Mouse (Mus musculus) fat pad, adult 2 months (tissue): ENCODE measurements around the gene Naa25.

ENCODE experiments used
- DNase-seq: peaks from one replicate; pipeline ENCODE4 v3.0.0-alpha.2; 2011; ENCODE audit warnings: low read depth, low spot score; ENCODE audit errors: extremely low read depth

The Naa25 gene

DNA sequence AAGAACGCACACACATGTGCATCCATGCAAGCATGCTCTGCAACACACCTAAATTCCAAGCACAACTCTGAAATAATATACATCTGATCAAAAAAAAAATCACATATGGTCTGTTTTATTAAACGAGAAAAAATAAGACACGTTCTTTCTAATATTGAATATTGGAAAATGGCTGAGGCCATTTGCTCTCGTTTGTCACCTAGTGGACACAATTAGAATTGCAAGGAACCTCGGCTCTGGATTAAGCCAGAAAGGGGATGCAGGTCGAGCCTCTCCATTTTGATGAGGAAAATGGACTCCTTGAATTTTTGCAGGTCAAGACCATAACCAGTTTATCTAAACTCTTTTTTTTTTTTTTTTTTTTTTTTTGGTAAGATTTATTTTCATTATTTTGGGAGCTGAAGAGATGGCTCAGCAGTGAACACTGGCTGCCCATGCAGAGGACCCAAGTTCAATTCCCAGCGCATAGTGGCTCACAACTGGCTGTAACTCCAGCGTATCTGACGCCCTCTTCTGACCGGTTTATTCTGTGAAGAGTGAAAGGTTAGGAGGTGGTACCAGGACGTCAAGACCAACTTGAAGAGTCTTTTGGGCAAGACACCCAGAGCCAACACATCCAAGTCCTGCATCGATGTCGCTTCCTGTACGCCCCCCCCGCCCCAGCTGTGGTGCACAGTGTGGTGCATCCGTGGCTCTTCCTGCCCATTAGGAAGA lies 4.9 kb upstream of the Naa25 start:
- DNase-seq = no peak

DNA sequence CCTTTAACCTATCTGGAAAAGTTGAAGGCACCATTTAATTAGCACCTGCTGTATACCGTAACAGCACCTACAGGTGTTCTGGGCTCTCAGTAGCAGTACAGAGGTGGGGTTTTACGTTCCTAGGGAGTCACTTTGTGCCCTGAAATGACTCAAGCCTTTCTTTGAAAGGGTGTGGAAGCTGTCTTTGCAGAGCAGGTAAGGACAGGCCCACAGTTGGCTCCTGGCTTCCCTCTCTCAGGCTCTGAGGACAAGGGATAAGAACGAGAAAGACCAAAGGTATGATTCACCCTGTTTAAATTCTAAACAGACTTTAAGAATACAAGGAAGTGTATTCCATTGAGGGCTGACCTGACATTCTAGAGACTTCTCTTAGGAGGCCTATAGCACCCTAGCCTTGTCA lies 4.3 kb upstream of the Naa25 start:
- DNase-seq = no peak

DNA sequence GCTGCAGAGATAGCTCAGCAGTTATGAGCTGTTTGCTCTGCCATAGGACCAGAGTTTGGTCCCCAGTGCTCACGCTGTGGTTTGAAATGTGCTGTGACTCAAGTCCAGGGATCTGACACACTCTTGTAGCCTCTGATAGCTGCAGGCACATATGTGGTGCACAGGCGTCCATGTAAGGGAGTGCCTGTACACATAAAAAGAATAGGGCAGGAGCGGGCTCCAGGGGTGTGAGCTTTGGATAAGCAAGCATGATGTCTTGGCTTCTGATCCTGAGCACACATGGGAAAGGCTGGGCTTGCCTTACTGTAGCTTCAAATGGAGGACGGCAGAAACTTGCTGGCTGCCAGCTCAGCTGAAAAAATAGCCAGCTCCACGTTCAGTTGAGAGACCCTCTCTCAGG lies 2.1 kb upstream of the Naa25 start:
- no peak for DNase-seq

DNA sequence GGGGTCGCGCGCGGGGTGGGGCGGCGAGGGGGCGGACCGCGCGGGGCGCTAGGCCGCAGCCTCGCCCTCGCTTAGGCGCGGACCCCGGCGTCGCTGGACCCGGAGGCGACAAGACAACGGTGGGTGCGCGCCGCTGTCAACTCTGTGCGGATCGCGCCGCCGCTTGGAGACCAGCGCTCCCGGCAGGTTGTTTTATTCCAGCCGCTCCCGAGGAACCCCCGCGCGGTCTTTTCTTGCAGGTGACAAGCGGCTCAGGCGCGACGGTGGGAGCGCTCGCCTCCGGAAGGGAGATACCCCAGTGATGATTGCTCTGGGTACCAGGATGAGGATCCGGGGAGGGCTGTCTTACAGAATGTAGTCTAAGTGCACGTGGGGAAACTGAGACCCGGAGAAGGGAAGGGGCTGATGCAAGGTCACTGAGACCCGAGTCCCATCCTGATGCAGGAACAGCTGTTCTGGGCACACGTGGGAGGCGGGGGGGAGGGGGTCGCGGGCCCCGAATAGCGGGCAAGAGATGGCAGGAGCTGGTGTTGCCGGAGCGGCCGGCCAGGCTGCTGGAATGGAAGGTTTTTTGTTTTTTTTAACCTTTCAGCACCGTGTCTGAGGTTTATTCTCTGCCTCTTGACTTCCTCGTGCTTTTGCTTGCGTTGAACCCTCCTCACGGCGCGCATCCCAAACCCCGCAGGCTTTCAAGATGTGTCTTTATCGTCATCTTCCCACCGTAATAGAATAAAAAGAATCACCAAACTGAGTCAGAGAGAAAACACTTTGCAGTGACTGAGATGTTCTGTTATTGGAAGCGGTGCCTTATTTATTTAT lies 619 bp downstream of the Naa25 start:
- no peak for DNase-seq

DNA sequence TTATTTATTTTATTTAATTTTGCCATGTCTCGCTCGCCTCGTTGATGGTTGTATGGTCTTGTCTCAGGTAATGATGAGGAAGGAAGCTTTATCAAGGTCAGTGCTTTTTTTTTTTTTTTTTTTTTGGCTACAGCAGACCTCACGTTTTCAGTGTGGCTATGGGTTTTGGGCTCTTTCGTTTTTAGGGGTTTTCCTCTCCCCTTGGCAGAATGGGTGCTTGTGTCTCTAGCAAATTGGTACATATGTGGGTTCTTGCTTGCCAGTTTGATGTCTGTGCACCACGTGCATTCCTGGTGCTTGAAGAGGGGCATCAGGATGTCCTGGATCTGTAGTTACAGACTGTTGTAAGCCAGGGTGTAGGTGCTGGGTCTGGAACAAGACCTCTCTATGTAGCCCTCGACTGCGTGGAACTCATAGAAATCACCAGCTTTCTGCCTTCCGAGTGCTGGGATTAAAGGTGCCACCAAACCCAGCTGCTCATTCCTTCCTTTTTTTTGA lies 1.3 kb downstream of the Naa25 start:
- no peak for DNase-seq

DNA sequence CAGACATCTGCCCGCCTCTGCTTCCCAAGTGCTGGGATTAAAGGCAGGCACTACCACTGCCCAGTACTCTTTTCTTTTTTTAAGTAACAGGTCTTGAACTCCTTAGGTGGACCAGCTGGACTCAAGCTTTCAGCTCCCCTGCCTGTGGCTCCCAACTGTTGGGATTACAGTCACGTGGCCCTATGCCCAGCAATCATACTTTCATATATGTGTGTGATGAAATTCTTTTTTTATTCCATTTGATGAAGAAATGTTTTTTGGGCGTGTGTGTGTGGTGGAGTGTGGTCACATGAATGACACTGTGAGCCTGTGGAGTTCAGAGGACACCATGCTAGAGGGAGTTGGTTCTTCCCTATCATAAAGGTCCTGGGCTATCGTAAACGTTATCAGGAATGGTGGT lies 1.8 kb downstream of the Naa25 start:
- no peak for DNase-seq

DNA sequence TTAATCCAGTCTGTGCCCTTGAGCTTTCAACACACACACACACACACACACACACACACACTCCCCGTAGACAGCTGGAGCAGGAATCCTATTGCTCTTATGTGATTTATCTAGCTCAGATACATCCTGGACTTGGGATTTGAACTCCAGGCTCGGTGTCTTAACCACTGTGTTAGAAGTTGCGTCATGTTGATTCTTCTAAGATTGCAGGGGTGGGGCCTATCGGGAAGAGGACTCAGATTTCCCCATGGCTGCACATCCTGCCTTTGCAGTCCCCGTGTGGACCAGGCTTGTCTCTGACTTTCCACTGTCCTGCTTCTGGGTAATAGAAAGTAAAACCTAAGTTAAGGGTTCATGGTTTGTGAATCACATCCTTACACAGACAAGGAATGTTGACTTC lies 2.3 kb downstream of the Naa25 start:
- DNase-seq = no peak

DNA sequence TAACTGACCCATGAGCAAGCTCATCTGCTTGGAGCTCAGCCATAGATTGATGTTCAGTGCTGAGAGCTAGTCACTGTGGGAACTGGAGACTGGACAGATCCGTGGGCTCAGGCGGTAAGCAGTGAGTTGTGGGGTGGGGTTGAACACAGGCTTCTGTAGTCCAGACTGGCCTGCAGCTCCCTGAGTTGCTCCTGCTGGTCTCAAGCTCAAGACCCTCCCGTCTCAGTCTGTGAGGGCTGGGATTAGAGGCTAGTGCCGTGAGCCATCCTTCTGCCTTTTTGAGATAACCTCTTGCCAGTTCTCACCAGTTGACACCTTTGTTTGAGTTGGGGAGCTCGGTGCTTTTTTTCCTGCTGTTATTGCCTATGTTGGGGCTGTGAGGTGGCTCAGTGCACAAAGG lies 3.1 kb downstream of the Naa25 start:
- DNase-seq = no peak

DNA sequence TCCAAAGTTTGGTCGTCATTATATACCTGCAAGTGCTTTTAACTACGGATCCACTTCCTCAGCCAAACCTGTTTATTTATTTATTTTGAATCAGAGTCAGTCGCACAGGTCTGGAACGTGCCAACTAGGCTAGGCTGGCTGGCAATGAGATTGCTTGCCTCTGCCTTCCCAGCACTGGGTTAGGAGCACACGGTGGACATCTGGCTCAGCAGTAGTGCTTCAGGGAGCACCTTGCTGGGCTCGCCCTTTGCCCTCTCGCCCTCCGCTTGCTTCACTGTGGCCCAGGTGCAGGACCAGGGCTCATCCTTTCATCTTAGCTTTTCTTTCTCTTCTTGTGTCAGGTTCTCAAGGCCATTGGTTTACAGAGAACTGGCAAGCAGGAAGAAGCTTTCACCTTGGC lies 10.1 kb downstream of the Naa25 start:
- no peak for DNase-seq

DNA sequence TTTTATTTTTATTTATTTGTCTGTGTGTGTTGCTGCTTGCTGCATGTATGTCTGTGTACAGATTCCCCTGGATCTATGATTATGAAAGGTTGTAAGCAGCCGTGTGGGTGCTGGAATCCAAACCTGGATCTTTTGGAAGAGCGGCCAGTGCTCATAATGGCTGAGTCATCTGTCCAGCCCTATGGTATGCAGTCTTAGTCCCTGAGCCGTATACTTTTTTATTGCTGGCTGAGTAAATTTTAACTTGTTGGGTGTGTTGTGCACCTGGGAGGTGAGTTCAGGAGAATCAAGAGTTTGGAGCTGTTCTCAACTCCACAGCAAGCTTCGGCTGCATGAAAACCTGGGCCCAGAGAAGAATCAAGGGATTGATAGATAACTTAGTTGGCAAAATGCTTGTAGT lies 13.2 kb downstream of the Naa25 start:
- DNase-seq = no peak

DNA sequence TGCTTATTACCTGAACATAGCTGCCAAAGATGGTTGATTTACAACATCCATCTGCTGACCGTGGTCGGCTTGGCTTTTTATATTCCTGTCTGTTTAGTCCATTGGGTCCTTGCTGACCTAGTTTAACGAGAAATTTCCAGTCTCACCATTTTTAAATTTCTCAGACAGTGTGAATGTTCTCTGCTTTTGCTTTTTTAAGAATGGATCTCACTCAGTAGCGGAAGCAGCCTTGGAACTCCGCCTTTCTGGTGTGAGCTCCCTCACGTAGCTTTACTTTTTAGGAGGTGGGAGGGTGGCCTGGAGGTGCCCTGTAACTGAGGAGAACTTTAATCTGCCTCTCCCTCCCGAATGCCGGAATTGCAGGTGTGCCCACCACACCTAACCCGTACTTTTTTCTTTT lies 23.0 kb downstream of the Naa25 start:
- no peak for DNase-seq

DNA sequence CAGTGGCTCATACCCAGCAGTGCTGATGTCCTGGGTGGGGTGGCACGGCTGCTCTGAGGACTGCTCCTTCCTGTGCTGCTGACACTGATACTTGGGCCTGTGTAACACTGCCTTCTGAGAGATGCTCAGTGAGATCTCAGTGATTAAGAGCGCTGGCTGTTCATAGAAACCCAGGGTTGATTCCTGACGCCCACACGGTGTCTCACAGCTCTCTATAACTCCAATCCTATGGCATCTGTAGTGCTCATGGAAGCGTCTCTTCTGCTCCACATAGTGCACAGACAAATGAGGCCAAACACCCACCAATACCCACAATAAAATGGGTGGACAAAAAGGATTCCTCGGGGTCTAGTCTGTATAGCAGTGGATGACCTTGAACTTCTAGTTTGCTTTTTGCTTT lies 25.1 kb downstream of the Naa25 start:
- no peak for DNase-seq

DNA sequence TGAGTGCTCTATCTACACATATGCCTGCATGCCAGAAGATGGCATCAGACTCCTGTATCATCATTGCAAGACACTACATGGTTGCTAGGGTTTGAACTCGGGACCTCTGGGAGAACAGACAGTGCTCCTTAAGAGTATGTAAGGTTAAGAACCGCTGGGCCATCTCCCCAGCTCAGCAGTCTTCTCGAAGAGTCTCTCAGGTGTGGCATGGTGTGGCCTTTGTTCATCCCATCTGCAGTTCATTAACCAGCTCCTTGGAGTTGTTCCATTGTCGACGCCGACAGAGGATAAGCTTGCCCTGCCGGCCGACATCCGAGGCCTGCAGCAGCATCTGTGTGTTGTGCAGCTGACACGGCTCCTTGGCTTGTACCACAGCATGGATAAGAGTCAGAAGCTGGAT lies 25.6 kb downstream of the Naa25 start:
- DNase-seq = no peak

DNA sequence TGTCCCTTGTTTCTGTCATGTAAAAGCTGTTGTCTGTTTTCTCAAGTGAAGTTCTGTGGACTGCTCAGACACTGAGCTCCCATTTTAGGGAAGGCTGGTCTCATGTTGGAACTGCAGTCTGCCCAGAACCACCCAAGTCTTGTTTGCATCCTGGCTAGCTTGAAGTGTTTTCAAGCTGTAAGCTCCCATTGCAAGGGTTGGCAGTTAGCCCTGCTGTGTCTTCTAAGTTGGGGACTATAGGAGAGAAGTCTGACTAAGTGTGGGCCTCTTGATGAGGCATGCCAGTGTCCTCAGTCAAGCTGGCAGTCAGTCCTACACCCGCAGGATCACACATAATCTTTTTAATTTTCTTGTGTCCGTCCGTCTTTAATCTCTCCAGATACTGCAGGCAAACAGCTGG lies 31.2 kb downstream of the Naa25 start:
- no peak for DNase-seq

DNA sequence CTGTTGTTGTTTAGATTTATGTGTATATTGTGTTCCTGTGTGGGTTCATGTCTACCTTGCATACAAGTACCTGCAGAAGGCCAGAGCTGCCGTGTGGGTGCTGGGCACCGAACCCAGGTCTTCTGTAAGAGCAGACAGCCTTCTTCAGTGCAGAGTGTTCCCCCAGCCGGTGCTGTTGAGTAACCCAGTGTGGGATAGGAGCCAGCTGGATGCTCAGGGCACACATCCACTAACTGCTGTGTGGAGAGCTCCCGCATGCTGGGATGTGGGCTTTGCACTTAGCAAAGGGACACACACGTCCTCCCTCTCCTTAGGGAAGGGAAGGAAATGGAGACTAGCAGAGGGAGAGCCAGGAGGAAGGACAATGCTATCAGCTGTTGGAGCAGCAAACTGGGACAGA lies 40.4 kb downstream of the Naa25 start:
- DNase-seq = no peak

DNA sequence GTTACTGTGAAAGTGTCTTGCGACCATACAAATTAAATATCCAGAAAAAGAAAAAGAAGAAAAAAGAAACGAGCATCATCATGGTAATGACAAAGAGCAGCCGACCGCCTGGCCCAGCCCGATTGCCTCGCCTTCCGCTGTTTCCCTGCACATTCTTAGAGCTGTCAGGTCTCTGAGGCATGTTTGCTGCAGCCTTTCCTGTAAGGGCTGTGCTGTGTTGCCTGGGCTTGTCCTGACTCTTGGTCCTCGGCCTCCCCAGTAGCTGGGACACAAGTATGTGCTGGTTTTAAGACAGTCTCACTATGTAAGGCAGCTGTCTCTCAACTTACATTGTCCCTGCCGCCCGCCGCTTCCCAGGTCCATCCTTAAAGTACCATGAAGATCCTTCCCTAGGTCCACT lies 41.0 kb downstream of the Naa25 start:
- DNase-seq = no peak

DNA sequence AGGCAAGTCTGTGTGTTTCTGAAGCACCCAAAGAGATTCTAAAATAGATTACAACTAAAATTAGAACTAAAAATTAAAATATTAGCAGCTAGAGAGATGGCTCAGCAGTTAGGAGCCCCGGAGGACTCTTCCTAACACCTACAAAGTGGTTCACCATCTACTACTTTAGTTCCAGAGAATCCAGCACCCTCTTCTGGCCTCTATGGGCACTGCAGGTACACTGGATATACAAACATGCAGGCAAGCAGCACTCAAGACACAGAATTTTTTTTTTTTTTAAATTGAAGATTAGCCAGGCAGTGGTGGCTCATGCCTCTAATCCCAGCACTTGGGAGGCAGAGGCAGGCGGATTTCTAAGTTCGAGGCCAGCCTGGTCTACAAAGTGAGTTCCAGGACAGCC lies 45.8 kb downstream of the Naa25 start:
- DNase-seq = no peak

DNA sequence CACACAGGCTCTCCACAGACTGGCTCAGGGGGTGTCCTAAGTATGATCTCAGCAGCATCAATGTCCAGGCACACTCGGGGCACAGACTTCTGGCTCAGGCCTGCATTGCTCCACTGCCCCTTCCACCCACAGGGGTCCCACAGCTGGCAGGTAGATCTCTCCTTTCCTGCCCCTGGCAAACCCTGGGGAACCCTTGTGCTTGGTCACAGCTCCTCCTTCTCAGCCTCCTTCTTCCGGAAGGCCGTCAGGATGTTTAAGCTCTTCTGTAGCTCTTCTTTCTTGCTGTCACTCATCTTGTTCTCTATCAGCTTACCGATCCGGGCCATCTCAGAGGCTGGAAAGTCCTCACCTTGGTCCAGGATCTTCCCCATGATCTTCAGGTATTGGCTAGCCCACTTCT lies 47.1 kb downstream of the Naa25 start:
- DNase-seq = no peak

DNA sequence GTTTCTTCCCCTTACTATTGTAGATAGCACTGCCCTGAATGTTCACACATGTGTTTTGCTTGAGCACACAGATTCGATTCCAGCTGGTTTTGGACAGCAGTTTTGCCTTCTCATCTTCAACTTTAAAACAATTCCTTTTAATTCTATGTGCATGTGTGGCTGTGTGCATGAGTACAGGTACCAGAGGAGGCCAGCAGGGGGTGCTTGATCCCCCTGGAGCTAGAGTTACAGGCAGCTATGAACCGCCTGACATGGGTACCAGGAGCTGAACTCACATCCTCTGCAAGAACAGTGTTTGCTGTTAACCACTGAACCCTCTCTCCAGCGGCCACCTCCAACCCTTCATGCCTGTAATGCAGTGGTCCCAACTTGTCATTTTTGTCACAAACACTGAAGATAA lies 50.7 kb downstream of the Naa25 start:
- no peak for DNase-seq

DNA sequence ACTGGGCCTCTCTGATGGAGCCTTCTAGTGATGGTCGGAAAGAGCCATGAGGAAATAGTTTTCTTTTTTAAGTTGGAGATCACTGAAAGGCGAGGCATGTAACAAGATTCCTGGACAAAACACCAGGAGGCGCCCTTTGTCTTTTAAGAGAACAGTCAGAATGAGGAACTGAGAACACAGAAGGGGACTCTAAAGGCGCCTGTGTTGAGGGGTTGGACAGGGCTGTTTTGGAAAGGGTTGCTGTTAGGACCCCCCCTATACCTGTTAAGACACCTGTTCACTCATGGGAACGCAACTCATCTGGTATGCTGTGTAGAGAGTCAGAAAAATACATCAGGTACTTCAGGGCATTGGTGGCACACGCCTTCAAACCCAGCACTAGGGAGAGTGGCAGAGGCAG lies 52.2 kb downstream of the Naa25 start:
- DNase-seq = no peak

DNA sequence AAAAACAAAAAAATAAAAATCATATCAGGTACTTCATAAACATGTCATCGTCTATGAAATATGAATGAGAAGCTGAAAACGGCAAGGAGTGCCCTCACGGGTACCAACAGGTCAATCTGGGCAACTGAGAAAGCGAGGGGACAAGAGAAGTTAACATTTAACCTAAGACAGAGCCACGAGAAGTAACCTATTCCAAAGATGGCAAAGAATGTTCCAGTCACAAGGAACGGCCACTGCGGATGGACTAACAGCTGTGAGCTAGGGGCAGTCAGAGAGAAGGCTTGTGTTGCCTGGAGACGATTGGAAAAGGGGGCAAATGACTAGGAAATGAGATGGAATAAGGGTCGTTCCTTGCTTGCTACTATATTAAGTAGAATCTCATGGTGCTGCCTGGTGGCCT lies 52.7 kb downstream of the Naa25 start:
- no peak for DNase-seq

DNA sequence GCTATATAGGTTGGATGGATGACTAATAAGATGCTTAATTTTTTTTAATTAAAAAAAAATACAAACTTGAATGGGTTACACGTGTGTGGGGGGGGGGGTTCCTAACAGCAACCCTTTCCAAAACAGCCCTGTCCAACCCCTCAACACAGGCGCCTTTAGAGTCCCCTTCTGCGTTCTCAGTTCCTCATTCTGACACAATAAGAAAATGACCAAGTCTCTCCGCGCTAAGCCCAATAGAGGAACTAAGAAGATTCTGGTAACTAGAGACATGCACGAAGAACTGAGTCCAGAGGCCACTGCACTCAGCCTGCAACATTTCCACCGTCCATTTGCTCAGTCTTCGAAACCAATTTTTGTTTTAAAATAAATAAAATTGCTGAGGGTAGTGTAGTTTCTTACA lies 53.5 kb downstream of the Naa25 start:
- no peak for DNase-seq

DNA sequence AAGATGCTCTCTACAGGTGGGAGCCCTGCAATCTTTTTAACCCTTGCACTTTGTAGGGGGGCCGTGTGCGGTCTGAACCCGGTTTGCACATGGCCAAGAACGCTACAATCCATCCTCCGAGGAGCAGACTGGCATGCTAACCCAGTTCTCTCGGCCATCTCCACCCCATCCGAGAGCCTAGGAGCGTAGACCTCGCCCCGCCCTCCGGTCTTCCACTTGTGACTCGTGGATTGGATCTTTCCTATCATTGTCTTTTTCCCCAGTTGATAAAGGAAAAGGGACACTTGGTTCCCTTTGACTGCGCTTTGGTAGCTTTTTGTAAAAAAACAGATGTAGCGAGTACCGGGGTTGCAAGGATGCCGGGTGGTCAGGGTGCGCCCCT lies 53.9 kb downstream of the Naa25 start, which contains the start of gene Tmem116:
Gene Tmem116 (plus strand): TSS at position 250 of the 382 bp plus-strand sequence.
- DNase-seq = no peak
